Mouse (Mus musculus) neural tube, embryonic 15.5 days (tissue): Measurements from ENCODE around the gene Htr3a. TPM values are rescaled to one million over a fixed set of nuclear protein-coding genes. Genes with fewer than 3 reads are reported as not detected.

Experiments
- ATAC-seq: fragments of 200-750 bp; cut with Nextera tagmentation; 2 replicates; pipeline ENCODE4 v1.8.0; 2017; ENCODE audit warnings: mild to moderate bottlenecking, moderate TSS enrichment, moderate library complexity; ENCODE audit not compliant: low FRiP score
- H3K27ac ChIP-seq: fragments of 300-500 bp; sonication (generic); replicated peaks from 2 replicates; pipeline ENCODE4 v1.5.1; 2015; ENCODE audit warnings: mild to moderate bottlenecking, inconsistent platforms
- H3K27me3 ChIP-seq: fragments of 300-500 bp; sonication (generic); replicated peaks from 2 replicates; pipeline ENCODE4 v1.6.1; 2015; ENCODE audit warnings: inconsistent platforms
- H3K36me3 ChIP-seq: fragments of 300-500 bp; sonication (generic); 2 replicates; pipeline ENCODE4 v1.6.1; 2015; ENCODE audit warnings: inconsistent platforms
- H3K4me1 ChIP-seq: fragments of 300-500 bp; sonication (generic); 2 replicates; pipeline ENCODE4 v1.6.1; 2015; ENCODE audit warnings: inconsistent platforms
- H3K4me2 ChIP-seq: fragments of 300-500 bp; sonication (generic); 2 replicates; pipeline ENCODE4 v1.6.1; 2015; ENCODE audit warnings: inconsistent platforms, mild to moderate bottlenecking, moderate library complexity
- H3K4me3 ChIP-seq: fragments of 300-500 bp; sonication (generic); replicated peaks from 2 replicates; pipeline ENCODE4 v1.5.1; 2015; ENCODE audit warnings: mild to moderate bottlenecking, inconsistent platforms
- H3K9ac ChIP-seq: fragments of 300-500 bp; sonication (generic); replicated peaks from 2 replicates; pipeline ENCODE4 v1.6.1; 2015; ENCODE audit warnings: mild to moderate bottlenecking, inconsistent platforms
- H3K9me3 ChIP-seq: fragments of 300-500 bp; sonication (generic); replicated peaks from 2 replicates; pipeline ENCODE4 v1.6.1; 2016; ENCODE audit warnings: inconsistent platforms
- WGBS: fragments of 180-500 bp; shearing (Covaris S2); methylation state at CpG from one replicate; pipeline ENCODE4 v1.1.7; 2015; ENCODE audit warnings: mixed read lengths; 5-methylcytosine and 5-hydroxymethylcytosine counted together
- polyA plus RNA-seq: library from polyadenylated mRNA; unstranded; fragments of >200 nt; fragmentation: Nextera tagmentation; extraction: Ambion mirVana; gene quantifications from 2 replicates; pipeline ENCODE4 v1.2.1, GENCODE M21; 2015

Gene Htr3a
- polyA plus RNA-seq, 1 experiment from 2014 or later, result 3.2 TPM

GRCm38 (mm10) chr9:48893986-48894385 is 16.9 kb downstream of the Htr3a start:
- Histone ChIP-seq H3K36me3 (no peaks in the 10 kb centered on the region), H3K9me3 (no peaks in the 10 kb centered on the region), H3K4me3 (no peak overlapping the region), H3K4me1 (peaks cover 13% of the 10 kb centered on the region), H3K27ac (no peak overlapping the region), H3K27me3 (peaks cover 6% of the 10 kb centered on the region; the same call in 1 of the 2 replicates), H3K4me2 (no peak overlapping the region), H3K9ac (no peak overlapping the region)
- 25% methylated on average over 3 of the region's 3 CpGs for WGBS
- 0 out of 2 replicates have a peak, but pooled peaks have one; percentile 47 for ATAC-seq

DNA sequence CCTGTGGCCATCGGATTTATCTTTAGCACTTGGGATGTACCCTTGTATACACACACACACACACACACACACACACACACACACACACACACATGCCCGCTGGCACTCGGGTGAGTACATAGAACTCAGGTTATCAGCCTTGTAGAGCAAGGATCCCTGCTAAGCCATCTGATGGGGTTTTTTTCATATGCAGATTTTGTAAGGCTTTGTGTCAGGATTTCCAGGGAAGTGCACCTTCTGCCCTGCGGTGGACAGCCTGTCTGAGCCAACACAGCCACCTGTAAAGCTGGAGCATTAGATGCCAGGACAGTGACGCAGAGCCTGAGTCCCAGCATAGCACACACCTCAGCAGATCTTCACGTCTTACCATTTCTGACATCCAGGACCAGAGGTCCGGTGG is 21.8 kb downstream of the Htr3a start:
- H3K4me3 ChIP-seq, result no peak overlapping the region
- H3K9ac ChIP-seq, result no peak overlapping the region

DNA sequence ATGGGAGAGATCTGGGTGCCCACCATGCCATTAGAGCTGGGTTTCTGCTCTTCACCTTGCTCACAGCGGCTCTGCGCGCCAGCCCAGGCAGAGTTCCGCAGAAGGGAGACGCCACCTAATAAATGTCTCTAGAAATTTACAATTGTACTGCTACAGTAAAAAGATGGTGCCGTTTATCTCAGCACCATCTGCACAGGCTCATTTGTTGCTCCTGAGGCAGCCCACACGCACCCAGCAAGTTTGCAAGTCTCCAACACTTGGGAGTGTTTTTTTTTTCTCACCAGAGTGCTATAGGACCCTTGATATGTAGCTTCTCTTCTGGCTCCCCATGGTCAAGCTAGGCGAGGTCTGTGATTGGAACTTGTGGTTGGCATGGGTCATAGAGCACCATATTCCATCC is 38.0 kb downstream of the Htr3a start:
- Histone ChIP-seq H3K4me2 (no peak overlapping the region), H3K9ac (no peak overlapping the region), H3K27me3 (0 out of 2 replicates have a peak, but pooled peaks cover 2% of the 10 kb centered on the region), H3K27ac (no peak overlapping the region), H3K36me3 (no peaks in the 10 kb centered on the region), H3K9me3 (no peaks in the 10 kb centered on the region), H3K4me3 (no peak overlapping the region), H3K4me1 (peaks cover 8% of the 10 kb centered on the region)
- ATAC-seq, result no peak
- 56% methylated on average over 8 of the region's 8 CpGs for WGBS

More for the DNA sequence above, 21.8 kb downstream of the Htr3a start:
- Histone ChIP-seq H3K4me1 (peaks cover 6% of the 10 kb centered on the region), H3K27ac (no peak overlapping the region), H3K27me3 (0 out of 2 replicates have a peak, but pooled peaks cover 6% of the 10 kb centered on the region), H3K4me2 (no peak overlapping the region), H3K36me3 (no peaks in the 10 kb centered on the region), H3K9me3 (no peaks in the 10 kb centered on the region)
- no peak for ATAC-seq
- WGBS, result 82% methylated on average over 7 of the region's 7 CpGs

GRCm38 (mm10) chr9:48866523-48867121 is 44.3 kb downstream of the Htr3a start:
- Histone ChIP-seq H3K36me3 (no peaks in the 10 kb centered on the region), H3K9ac (no peak overlapping the region), H3K4me3 (no peak overlapping the region), H3K27me3 (peaks cover 23% of the 10 kb centered on the region), H3K4me2 (peak overlapping the region; percentile 4), H3K4me1 (peaks cover 23% of the 10 kb centered on the region), H3K9me3 (no peaks in the 10 kb centered on the region), H3K27ac (peak overlapping the region; percentile 0; the same call in 1 of the 2 replicates)
- 15% methylated on average over 12 of the region's 12 CpGs for WGBS
- no peak; the same call in 1 of the 2 replicates for ATAC-seq

GRCm38 (mm10) chr9:48865235-48865634 is 45.7 kb downstream of the Htr3a start:
- Histone ChIP-seq H3K4me2 (no peak overlapping the region), H3K4me3 (no peak overlapping the region), H3K27me3 (peaks cover 27% of the 10 kb centered on the region), H3K27ac (no peak overlapping the region), H3K36me3 (no peaks in the 10 kb centered on the region), H3K4me1 (peaks cover 26% of the 10 kb centered on the region), H3K9me3 (no peaks in the 10 kb centered on the region), H3K9ac (no peak overlapping the region)
- 54% methylated on average over 9 of the region's 9 CpGs for WGBS
- ATAC-seq, result no peak

GRCm38 (mm10) chr9:48861481-48861880 is 49.4 kb downstream of the Htr3a start:
- Histone ChIP-seq H3K27ac (no peak overlapping the region), H3K27me3 (peaks cover 26% of the 10 kb centered on the region), H3K9me3 (no peaks in the 10 kb centered on the region), H3K36me3 (no peaks in the 10 kb centered on the region), H3K4me3 (no peak overlapping the region), H3K4me2 (no peak overlapping the region), H3K9ac (no peak overlapping the region), H3K4me1 (peaks cover 17% of the 10 kb centered on the region)
- ATAC-seq, result no peak
- WGBS, result 87% methylated on average over 10 of the region's 10 CpGs

GRCm38 (mm10) chr9:48860526-48860845 is 50.4 kb downstream of the Htr3a start:
- peaks cover 7% of the 10 kb centered on the region for H3K4me1 ChIP-seq
- 2% methylated on average over 6 of the region's 6 CpGs for WGBS
- H3K9ac ChIP-seq, result no peak overlapping the region
- H3K4me2 ChIP-seq, result no peak overlapping the region
- no peaks in the 10 kb centered on the region for H3K9me3 ChIP-seq
- H3K36me3 ChIP-seq, result no peaks in the 10 kb centered on the region
- no peak overlapping the region for H3K4me3 ChIP-seq
- H3K27me3 ChIP-seq, result peaks cover 26% of the 10 kb centered on the region
- no peak for ATAC-seq
- no peak overlapping the region for H3K27ac ChIP-seq

- Histone ChIP-seq H3K9ac (no peak overlapping the region), H3K27ac (no peak overlapping the region), H3K27me3 (peaks cover 26% of the 10 kb centered on the region), H3K4me1 (peaks cover 3% of the 10 kb centered on the region; the same call in 1 of the 2 replicates), H3K9me3 (no peaks in the 10 kb centered on the region), H3K4me3 (no peak overlapping the region), H3K4me2 (no peak overlapping the region), H3K36me3 (no peaks in the 10 kb centered on the region)
- ATAC-seq, result no peak
- 24% methylated on average over 10 of the region's 10 CpGs for WGBS
These were observed 50.9 kb downstream of the Htr3a start for GRCm38 (mm10) chr9:48859828-48860525.

- no peak overlapping the region for H3K4me2 ChIP-seq
- peaks cover 3% of the 10 kb centered on the region; the same call in 1 of the 2 replicates for H3K4me1 ChIP-seq
- no peak overlapping the region for H3K9ac ChIP-seq
- H3K4me3 ChIP-seq, result no peak overlapping the region
- H3K27ac ChIP-seq, result no peak overlapping the region
- no peak for ATAC-seq
- H3K36me3 ChIP-seq, result no peaks in the 10 kb centered on the region
- WGBS, result 72% methylated on average over 7 of the region's 7 CpGs
- H3K27me3 ChIP-seq, result peaks cover 17% of the 10 kb centered on the region
- no peaks in the 10 kb centered on the region for H3K9me3 ChIP-seq
These were observed 53.0 kb downstream of the Htr3a start for GRCm38 (mm10) chr9:48857944-48858343.

DNA sequence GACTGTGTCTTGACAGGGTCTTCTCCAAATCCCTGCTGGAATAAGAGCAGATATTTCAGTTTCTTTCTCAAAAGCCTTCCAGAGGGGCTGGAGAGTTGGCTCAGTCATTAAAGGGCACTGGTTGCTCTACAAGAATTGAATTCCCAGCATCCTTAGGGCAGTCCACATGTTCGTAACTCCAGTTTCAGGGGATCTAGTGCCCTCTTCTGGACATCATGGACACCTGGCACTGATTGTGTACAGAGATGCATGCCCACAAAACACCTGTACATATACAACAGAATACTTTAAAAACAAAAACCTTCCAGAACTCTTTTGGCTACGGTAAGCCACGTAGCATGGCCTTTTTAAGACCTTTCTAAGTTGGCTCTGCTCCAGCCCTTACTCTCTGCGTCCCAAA is 54.7 kb downstream of the Htr3a start:
- ATAC-seq, result no peak
- 91% methylated on average over 4 of the region's 4 CpGs for WGBS

DNA sequence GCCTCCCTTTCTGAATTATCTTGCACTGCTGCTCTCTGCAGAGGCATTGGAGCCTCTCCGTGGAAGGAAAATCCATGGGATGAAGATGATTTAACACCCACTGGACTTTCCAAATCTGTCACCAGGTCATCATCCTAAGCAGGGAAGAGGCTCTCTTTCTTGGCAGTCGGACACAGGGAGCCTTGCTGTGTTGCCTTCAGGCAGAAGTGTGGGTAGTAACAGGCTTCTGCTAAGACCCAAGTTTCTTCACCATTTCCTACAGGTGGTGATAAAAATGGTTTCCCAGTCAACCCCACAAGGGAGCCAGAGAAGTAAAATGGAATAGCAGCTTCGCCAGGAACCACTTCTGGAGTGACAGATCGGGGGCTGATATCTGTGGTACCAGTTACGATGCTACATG is 61.4 kb downstream of the Htr3a start:
- H3K36me3 ChIP-seq, result no peaks in the 10 kb centered on the region
- H3K9ac ChIP-seq, result no peak overlapping the region
- H3K4me2 ChIP-seq, result no peak overlapping the region
- no peak for ATAC-seq
- no peaks in the 10 kb centered on the region for H3K9me3 ChIP-seq
- H3K27ac ChIP-seq, result no peak overlapping the region
- WGBS, result 91% methylated on average over 5 of the region's 5 CpGs
- H3K27me3 ChIP-seq, result no peaks in the 10 kb centered on the region
- no peak overlapping the region for H3K4me3 ChIP-seq
- H3K4me1 ChIP-seq, result no peaks in the 10 kb centered on the region

More for the DNA sequence above, 54.7 kb downstream of the Htr3a start:
- Histone ChIP-seq H3K36me3 (no peaks in the 10 kb centered on the region), H3K27me3 (peaks cover 3% of the 10 kb centered on the region), H3K4me1 (peaks cover 3% of the 10 kb centered on the region; the same call in 1 of the 2 replicates), H3K4me3 (no peak overlapping the region), H3K9me3 (no peaks in the 10 kb centered on the region), H3K4me2 (no peak overlapping the region), H3K27ac (no peak overlapping the region), H3K9ac (no peak overlapping the region)
